ENCODE assay signal across 8 mouse cellular contexts in the genomic region with DNA sequence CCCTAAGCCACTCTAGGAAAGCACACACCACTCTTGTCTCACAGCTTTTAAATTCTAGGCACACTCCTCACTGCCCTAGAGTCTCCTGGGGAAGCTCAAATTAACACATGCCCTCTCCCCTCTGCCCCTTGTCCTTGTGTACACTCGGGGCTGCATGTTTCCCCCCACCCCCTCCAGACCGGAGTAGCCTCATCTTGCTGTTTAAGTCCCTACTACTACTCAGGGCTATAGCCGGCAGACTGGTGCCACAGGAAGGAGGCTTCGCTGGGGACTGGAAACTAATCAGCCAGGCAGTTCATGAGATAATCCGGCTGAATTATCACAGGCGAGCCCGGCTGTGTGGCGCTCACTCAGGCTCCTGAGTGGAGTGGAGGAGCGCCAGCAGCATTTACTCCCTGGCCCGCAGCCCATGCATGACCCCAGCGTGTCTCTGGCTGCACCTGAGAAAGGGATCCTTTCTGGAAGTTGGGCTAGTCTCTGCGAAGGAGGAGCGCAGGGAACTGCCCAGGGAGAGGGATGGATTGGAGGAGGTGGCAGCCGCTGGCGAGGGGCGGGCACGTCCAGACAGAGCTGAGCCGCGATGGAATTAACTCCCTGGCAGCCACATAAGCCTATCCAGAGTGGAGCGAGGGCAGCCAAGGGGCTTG. TPM values are rescaled to one million over a fixed set of nuclear protein-coding genes. Genes with fewer than 3 reads are reported as not detected.
DNase-seq lines count a peak whose midpoint lies in the region; ATAC-seq lines count a peak whose summit lies in the region.

Gene Ano2, plus strand, starts transcription at position 363 of the 647 bp plus-strand sequence.

- peak within 1 kb of the TSS; percentile 13; the same call in 1 of the 2 replicates for H3K9ac ChIP-seq in kidney, embryonic 16.5 days (replicated peaks; ENCODE audit: low read length)
- no peak within 1 kb of the TSS for H3K9ac ChIP-seq in intestine, embryonic 16.5 days (ENCODE audit: low read depth, low read length)

- DNase-seq in kidney, adult 11 months: no peak
- peak; percentile 14 for DNase-seq in adrenal gland, postnatal 25 days
- peak; percentile 43 for DNase-seq in embryonic facial prominence, embryonic 10.5 days (ENCODE audit: low spot score)
- peak; percentile 71 for DNase-seq in retina, adult 2 months (ENCODE audit: low read depth, low spot score)
- no peak for DNase-seq in MN1 (ENCODE audit: low spot score)

- 2% methylated on average over 20 of the region's 20 CpGs for WGBS in kidney, embryonic 16.5 days
- 1% methylated on average over 20 of the region's 20 CpGs for WGBS in embryonic facial prominence, embryonic 10.5 days
- 3% methylated on average over 20 of the region's 20 CpGs for WGBS in intestine, embryonic 16.5 days

- peak within 1 kb of the TSS; percentile 56 for H3K4me2 ChIP-seq in kidney, embryonic 16.5 days (replicated peaks; ENCODE audit: low read depth, low read length)
- H3K4me2 ChIP-seq in intestine, embryonic 16.5 days (ENCODE audit: low read depth, low read length): peak within 1 kb of the TSS; percentile 23

- peak within 1 kb of the TSS; percentile 28 for H3K4me3 ChIP-seq in kidney, embryonic 16.5 days (ENCODE audit: low read length)
- H3K4me3 ChIP-seq in embryonic facial prominence, embryonic 10.5 days: peak within 1 kb of the TSS; percentile 53
- H3K4me3 ChIP-seq in intestine, embryonic 16.5 days (ENCODE audit: low read length): no peak within 1 kb of the TSS

- no peaks in the 10 kb centered on the region for H3K9me3 ChIP-seq in kidney, embryonic 16.5 days (ENCODE audit: low read length)
- no peaks in the 10 kb centered on the region for H3K9me3 ChIP-seq in embryonic facial prominence, embryonic 10.5 days
- H3K9me3 ChIP-seq in intestine, embryonic 16.5 days (ENCODE audit: control insufficient read depth, low read length): no peaks in the 10 kb centered on the region

- H3K4me1 ChIP-seq in kidney, embryonic 16.5 days (ENCODE audit: insufficient read depth, low read length): peaks cover 11% of the 10 kb centered on the region; the same call in 1 of the 2 replicates
- peaks cover 16% of the 10 kb centered on the region for H3K4me1 ChIP-seq in embryonic facial prominence, embryonic 10.5 days
- 0 out of 2 replicates have a peak, but pooled peaks cover 3% of the 10 kb centered on the region for H3K4me1 ChIP-seq in intestine, embryonic 16.5 days (ENCODE audit: control insufficient read depth, insufficient read depth, low read length)

- H3K36me3 ChIP-seq in kidney, embryonic 16.5 days (ENCODE audit: insufficient read depth, low read length): no peaks in the 10 kb centered on the region
- no peaks in the 10 kb centered on the region for H3K36me3 ChIP-seq in embryonic facial prominence, embryonic 10.5 days (replicated peaks)
- no peaks in the 10 kb centered on the region for H3K36me3 ChIP-seq in intestine, embryonic 16.5 days (ENCODE audit: control insufficient read depth, insufficient read depth, low read length)

- H3K27ac ChIP-seq in kidney, embryonic 16.5 days (ENCODE audit: low read length): no peak within 1 kb of the TSS
- no peak within 1 kb of the TSS for H3K27ac ChIP-seq in embryonic facial prominence, embryonic 10.5 days (replicated peaks)
- H3K27ac ChIP-seq in intestine, embryonic 16.5 days (ENCODE audit: low read length): no peak within 1 kb of the TSS

- peaks cover 4% of the 10 kb centered on the region; the same call in 1 of the 2 replicates for H3K27me3 ChIP-seq in kidney, embryonic 16.5 days (ENCODE audit: insufficient read depth, low read length)
- H3K27me3 ChIP-seq in embryonic facial prominence, embryonic 10.5 days (replicated peaks; ENCODE audit: low read depth, poor library complexity, severe bottlenecking): peaks cover 37% of the 10 kb centered on the region
- peaks cover 2% of the 10 kb centered on the region; the same call in 1 of the 2 replicates for H3K27me3 ChIP-seq in intestine, embryonic 16.5 days (replicated peaks; ENCODE audit: control insufficient read depth, insufficient read depth, low read length)

- peak; percentile 81 for ATAC-seq in kidney, embryonic 16.5 days (ENCODE audit: low FRiP score, low TSS enrichment)
- 0 out of 2 replicates have a peak, but pooled peaks have one; percentile 38 for ATAC-seq in intestine, embryonic 16.5 days
- ATAC-seq in monocyte, adult 5-6 weeks (replicated peaks; ENCODE audit: insufficient number of reproducible peaks, low FRiP score, low TSS enrichment, poor library complexity, severe bottlenecking): no peak

RNA-seq across cellular contexts. Expression of gene Ano2, which starts in this region (rescaled TPM):
- 0.18 and 0.30 TPM in 2 replicates for polyA plus RNA-seq in kidney, embryonic 16.5 days (2015; fragmentation: Nextera tagmentation; extraction: Ambion mirVana)
- not detected in 2 replicates for total RNA-seq in adrenal gland, postnatal 25 days (2021)
- 0.21 and 0.38 TPM in 2 replicates for polyA plus RNA-seq in embryonic facial prominence, embryonic 10.5 days (2016; fragmentation: Nextera tagmentation; extraction: Ambion mirVana)
- 0.89 and 1.3 TPM in 2 replicates for polyA plus RNA-seq in intestine, embryonic 16.5 days (2015; fragmentation: Nextera tagmentation; extraction: Ambion mirVana)
- total RNA-seq in monocyte, adult 5-6 weeks (2017): 1.0 TPM in 1 of 3 replicates, not detected in the others

Comparison
In these comparisons a context has a peak if more than half of its experiments do, and no peak if none do; other contexts are left out.
1. Peak in ATAC-seq, H3K4me3 ChIP-seq, H3K9ac ChIP-seq and H3K4me2 ChIP-seq in kidney, embryonic 16.5 days; RNA of the gene not detected or under 1 TPM.
2. Peak in DNase-seq in adrenal gland, postnatal 25 days; RNA of the gene not detected or under 1 TPM.
3. Peak in DNase-seq and H3K4me3 ChIP-seq in embryonic facial prominence, embryonic 10.5 days; RNA of the gene not detected or under 1 TPM.